Mouse (Mus musculus): ENCODE measurements around the gene Mettl11b.
"Not testable (repeated sequence)": the region's sequence is repeated elsewhere in the genome, so short reads cannot be mapped to it uniquely, and the experiment has no call there.

The Mettl11b gene

GRCm38 (mm10) chr1:163725106-163725759 lies at the start of gene Mettl11b:
Gene Mettl11b, minus strand, starts transcription at chr1:163725232.
- in situ Hi-C loops (cut with MseI, MboI) = no loop called here

- in situ Hi-C loops (cut with MseI, MboI) = no loop called here
Observed at GRCm38 (mm10) chr1:163757462-163758207, 32.6 kb upstream of the Mettl11b start.

GRCm38 (mm10) chr1:163751360-163751992 lies 26.4 kb upstream of the Mettl11b start:
- in situ Hi-C loops (cut with MseI, MboI) = no loop called here

DNA sequence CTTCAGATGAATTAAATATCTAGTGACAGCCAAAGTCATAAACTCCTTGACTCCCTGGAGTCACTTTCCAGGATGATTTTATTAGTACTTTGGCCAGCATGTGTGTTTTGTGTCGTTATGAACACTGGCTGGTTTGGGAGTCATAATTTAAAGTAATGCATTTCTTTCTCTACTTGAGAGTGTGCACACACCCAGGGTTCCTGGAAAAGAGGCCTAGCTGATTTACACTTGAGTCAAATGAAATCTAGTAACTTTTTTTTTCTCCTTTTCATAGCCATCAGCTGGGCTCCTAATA lies 12.2 kb upstream of the Mettl11b start:
- in situ Hi-C loops (cut with MseI, MboI) = no loop called here

- in situ Hi-C loops (cut with MseI, MboI) = no loop called here
Observed at GRCm38 (mm10) chr1:163736441-163737238, 11.6 kb upstream of the Mettl11b start.

GRCm38 (mm10) chr1:163731166-163731565 lies 6.1 kb upstream of the Mettl11b start:
- in situ Hi-C loops (cut with MseI, MboI) = not testable (repeated sequence)

GRCm38 (mm10) chr1:163723913-163724312 lies 1.1 kb downstream of the Mettl11b start:
- in situ Hi-C loops (cut with MseI, MboI) = no loop called here

- in situ Hi-C loops (cut with MseI, MboI) = no loop called here
Observed at GRCm38 (mm10) chr1:163708618-163709017, 16.4 kb downstream of the Mettl11b start.

DNA sequence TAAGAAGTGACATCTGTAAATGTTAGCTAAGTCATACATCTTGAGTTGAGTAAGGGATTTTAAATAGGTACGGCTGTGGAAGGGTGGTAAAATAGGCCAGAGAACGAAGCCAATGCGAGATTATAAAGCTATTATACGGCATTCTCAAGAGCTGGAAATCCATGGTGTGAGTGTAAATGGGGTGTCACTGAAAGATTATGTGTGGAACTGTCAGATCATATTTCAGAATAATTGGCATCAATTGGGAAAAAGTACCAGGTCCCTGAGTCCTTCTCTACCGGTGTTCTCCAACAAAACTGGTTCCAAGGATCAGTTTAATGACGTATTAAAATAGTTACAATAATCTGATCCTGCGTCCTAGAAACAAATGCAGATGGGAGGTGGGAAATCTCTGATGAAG lies 24.5 kb downstream of the Mettl11b start:
- in situ Hi-C loops (cut with MseI, MboI) = no loop called here

- in situ Hi-C loops (cut with MseI, MboI) = no loop called here
Observed at GRCm38 (mm10) chr1:163699702-163700101, 25.3 kb downstream of the Mettl11b start.

GRCm38 (mm10) chr1:163691860-163692259 lies 33.2 kb downstream of the Mettl11b start:
- in situ Hi-C loops (cut with MseI, MboI) = no loop called here

GRCm38 (mm10) chr1:163682935-163683430 lies 42.0 kb downstream of the Mettl11b start:
- in situ Hi-C loops (cut with MseI, MboI) = no loop called here

GRCm38 (mm10) chr1:163682127-163682526 lies 42.9 kb downstream of the Mettl11b start:
- in situ Hi-C loops (cut with MseI, MboI) = no loop called here

DNA sequence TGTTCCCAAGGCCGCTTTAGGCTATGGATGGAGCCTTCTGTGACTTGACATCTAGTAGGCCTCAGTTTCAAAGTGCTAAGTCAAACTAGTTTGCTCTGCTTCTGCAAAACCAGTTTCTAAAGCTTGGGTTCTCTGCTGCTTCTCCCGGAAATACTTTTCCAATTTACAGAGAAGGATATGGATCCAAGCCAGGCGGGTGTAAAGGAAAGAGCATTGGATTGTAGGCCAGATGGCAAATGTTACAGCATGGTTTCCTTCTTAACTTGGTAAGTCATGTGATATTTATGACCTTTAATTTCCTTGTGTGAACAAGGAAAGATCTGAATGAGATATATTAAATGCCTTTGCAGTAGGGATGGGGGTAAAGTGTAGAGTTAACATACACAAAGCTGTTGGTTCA lies 52.2 kb downstream of the Mettl11b start:
- in situ Hi-C loops (cut with MseI, MboI) = no loop called here

- in situ Hi-C loops (cut with MseI, MboI) = no loop called here
Observed at GRCm38 (mm10) chr1:163671326-163671725, 53.7 kb downstream of the Mettl11b start.

- in situ Hi-C loops (cut with MseI, MboI) = no loop called here
Observed at GRCm38 (mm10) chr1:163670702-163671101, 54.3 kb downstream of the Mettl11b start.

DNA sequence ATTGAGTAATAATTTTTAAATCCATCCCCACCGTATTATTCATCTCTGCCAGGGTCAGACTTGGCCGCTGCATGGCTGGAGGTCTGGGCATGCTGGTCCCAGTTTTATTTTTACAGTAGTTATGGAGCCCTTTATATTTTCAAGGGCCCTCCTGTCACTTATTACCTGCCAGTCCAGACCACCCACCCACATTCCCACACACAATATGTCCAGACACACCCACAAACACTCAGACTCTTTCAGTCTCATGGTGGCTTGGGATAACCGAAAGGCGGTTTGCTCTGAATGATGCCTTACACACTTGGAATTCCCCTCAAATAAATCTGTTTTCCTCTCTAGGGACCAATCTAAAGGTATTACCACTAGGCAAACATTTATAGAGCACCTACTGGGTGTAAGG lies 55.1 kb downstream of the Mettl11b start:
- in situ Hi-C loops (cut with MseI, MboI) = no loop called here

GRCm38 (mm10) chr1:163662416-163662815 lies 62.6 kb downstream of the Mettl11b start:
- in situ Hi-C loops (cut with MseI, MboI) = no loop called here

DNA sequence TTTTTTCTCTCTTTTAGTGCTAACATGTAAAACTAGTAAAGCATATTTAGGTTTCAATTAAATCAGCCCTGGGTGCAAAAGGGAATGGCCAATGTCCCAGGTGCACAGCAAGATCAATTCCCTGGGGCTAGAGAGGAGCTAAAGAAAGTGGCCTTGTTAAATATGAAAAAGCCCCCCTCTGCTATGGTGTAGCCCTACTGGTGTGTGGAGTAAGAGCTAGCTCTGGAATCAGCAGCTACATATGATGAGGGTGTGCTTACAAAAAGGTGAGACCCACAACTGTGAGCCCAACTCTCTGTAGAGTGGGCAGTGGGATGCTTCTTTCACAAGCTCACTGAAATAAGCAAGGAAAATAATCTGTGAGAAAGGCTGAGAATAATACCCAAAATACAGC lies 66.5 kb downstream of the Mettl11b start:
- in situ Hi-C loops (cut with MseI, MboI) = no loop called here

- in situ Hi-C loops (cut with MseI, MboI) = no loop called here
Observed at GRCm38 (mm10) chr1:163657766-163658534, 67.1 kb downstream of the Mettl11b start.

DNA sequence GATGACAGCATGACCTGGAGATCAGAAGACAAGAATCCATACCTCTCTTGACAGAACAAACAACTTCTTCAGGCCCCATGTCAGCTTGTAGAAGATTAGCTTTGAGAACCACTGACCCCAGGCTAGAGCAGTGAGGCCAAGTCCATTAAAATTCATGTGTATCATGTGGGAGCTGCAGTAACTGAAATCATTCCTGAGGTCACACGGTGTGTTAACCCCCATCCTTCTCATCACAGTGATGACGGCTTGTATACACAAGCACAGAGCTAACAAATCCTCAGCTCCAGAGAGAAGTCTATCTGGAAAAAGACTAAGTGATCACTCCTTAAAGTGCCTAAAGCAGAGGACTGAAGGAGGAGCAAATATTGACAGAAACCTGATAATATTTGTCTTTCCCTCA lies 68.0 kb downstream of the Mettl11b start:
- in situ Hi-C loops (cut with MseI, MboI) = no loop called here

Measured in mouse trophoblast stem cell (cell line).